In genomic region chr1:119087539-119087938, GRCm38 (mm10) we compare ENCODE assay signal across 9 mouse cellular contexts. TPM values are rescaled to one million over a fixed set of nuclear protein-coding genes. Genes with fewer than 3 reads are reported as not detected.
A peak's percentile ranks its signal among the peaks of the same experiment; 100 is the strongest.
DNase-seq lines count a peak whose midpoint lies in the region; ATAC-seq and TF ChIP-seq lines count a peak whose summit lies in the region.
"Had no signal": no experiment of that assay in that cellular context is flagged by ENCODE, and none has a peak within 500 bp of the region (broad histone marks: within the 10 kb centered on the region; RNA-seq: fewer than 3 reads in every experiment).

No protein-coding gene starts in this region.

- no peaks in the 10 kb centered on the region for H3K27me3 ChIP-seq in MEL (ENCODE audit: control insufficient read depth in 1 of 2, insufficient read depth in 2 of 2, low read length in 2 of 2)
- H3K27me3 ChIP-seq in forebrain, embryonic 12.5 days = peaks cover 11% of the 10 kb centered on the region; the same call in 1 of the 2 replicates

- no peak for TF ChIP-seq EP300 in MEL (IDR thresholded peaks at IDR 0.05; ENCODE audit: low read depth in 1 of 2, low read length in 2 of 2)

- H3K4me1 ChIP-seq in MEL (ENCODE audit: control insufficient read depth in 1 of 2, insufficient read depth in 2 of 2, low read length in 2 of 2) = no peaks in the 10 kb centered on the region
- no peaks in the 10 kb centered on the region for H3K4me1 ChIP-seq in forebrain, embryonic 12.5 days

- no peaks in the 10 kb centered on the region for H3K9me3 ChIP-seq in MEL (replicated peaks; ENCODE audit: insufficient read depth, low read length)
- no peaks in the 10 kb centered on the region for H3K9me3 ChIP-seq in forebrain, embryonic 12.5 days

- no peak overlapping the region for H3K4me2 ChIP-seq in forebrain, embryonic 12.5 days

- whole genome bisulfite sequencing in forebrain, embryonic 12.5 days = 5% methylated on average over 3 of the region's 3 CpGs

- DNase-seq in MEL (ENCODE audit: low read depth, low spot score) = peak; percentile 72
- peak; percentile 45 for DNase-seq in brain, embryonic 18.5 days (ENCODE audit: low read depth, low spot score)
- DNase-seq in heart, postnatal 14 days = peak; percentile 72 to 88
- DNase-seq in layer of hippocampus, adult 9-10 months (ENCODE audit: low spot score) = peak; percentile 86
- DNase-seq in lung, postnatal 10 days = peak; percentile 85
- DNase-seq in right cerebral cortex, adult 18-20 months = peak; percentile 73
- DNase-seq in urinary bladder, postnatal 4 days (ENCODE audit: low spot score in 2 of 2) = peak; percentile 44 to 79

- TF ChIP-seq CTCF in MEL (IDR thresholded peaks at IDR 0.05 in 2 of 3, conservative IDR thresholded peaks at IDR 0.05 in 1 of 3; ENCODE audit: control insufficient read depth in 1 of 3, insufficient read depth in 1 of 3, low read depth in 2 of 3, low read length in 3 of 3, poor library complexity in 1 of 3, severe bottlenecking in 1 of 3) = peak; percentile 67 to 91 (median 84)

- TF ChIP-seq POLR2A in MEL (IDR thresholded peaks at IDR 0.05; ENCODE audit: control insufficient read depth in 1 of 2, insufficient read depth in 1 of 2, low read depth in 1 of 2, low read length in 2 of 2, poor library complexity in 1 of 2) = no peak

- no peak overlapping the region for H3K9ac ChIP-seq in MEL (ENCODE audit: control insufficient read depth, low read depth, low read length, poor library complexity, severe bottlenecking)
- no peak overlapping the region for H3K9ac ChIP-seq in forebrain, embryonic 12.5 days

- ATAC-seq in forebrain, embryonic 12.5 days (ENCODE audit: low FRiP score) = peak; percentile 47

- TF ChIP-seq RAD21 in MEL (IDR thresholded peaks at IDR 0.05; ENCODE audit: low read depth, low read length) = peak; percentile 84

- no peak overlapping the region for H3K4me3 ChIP-seq in MEL (ENCODE audit: control insufficient read depth in 1 of 2, insufficient read depth in 1 of 2, low read depth in 2 of 2, low read length in 2 of 2)
- H3K4me3 ChIP-seq in forebrain, embryonic 12.5 days (replicated peaks) = no peak overlapping the region

- H3K79me2 ChIP-seq in MEL (ENCODE audit: control insufficient read depth, insufficient read depth, low read length, poor library complexity) = no peaks in the 10 kb centered on the region

- intact Hi-C loops in heart, postnatal 14 days (cut with DNase I) = loop anchor here (5.0 to 10.0 kb wide), 4 partner anchors 460 to 925 kb away; no protein-coding TSS in a partner anchor

- H3K36me3 ChIP-seq in MEL (ENCODE audit: control insufficient read depth in 1 of 2, insufficient read depth in 2 of 2, low read length in 2 of 2) = no peaks in the 10 kb centered on the region
- no peaks in the 10 kb centered on the region for H3K36me3 ChIP-seq in forebrain, embryonic 12.5 days (replicated peaks)

- H3K27ac ChIP-seq in MEL (ENCODE audit: control insufficient read depth, low read depth, low read length) = no peak overlapping the region
- no peak overlapping the region for H3K27ac ChIP-seq in forebrain, embryonic 12.5 days

TF ChIP-seq in MEL, 35 proteins besides CTCF, POLR2A, EP300 and RAD21:
- TF ChIP-seq E2F4 (IDR thresholded peaks at IDR 0.05; ENCODE audit: borderline replicate concordance, low read depth, low read length) (no peak), GABPA (IDR thresholded peaks at IDR 0.05; ENCODE audit: low read depth, low read length) (no peak), GATA1 (IDR thresholded peaks at IDR 0.05; ENCODE audit: low read depth, low read length) (no peak), UBTF (IDR thresholded peaks at IDR 0.05; ENCODE audit: borderline replicate concordance, insufficient read depth, low read depth, low read length) (no peak), ELF1 (IDR thresholded peaks at IDR 0.05; ENCODE audit: low read depth, low read length) (no peak), POLR2AphosphoS2 (IDR thresholded peaks at IDR 0.05; ENCODE audit: low read length) (no peak), ZMIZ1 (IDR thresholded peaks at IDR 0.05; ENCODE audit: low read depth, low read length) (no peak), ZC3H11A (IDR thresholded peaks at IDR 0.05; ENCODE audit: low read depth, low read length) (peak; percentile 66), ETS1 (IDR thresholded peaks at IDR 0.05; ENCODE audit: low read depth, low read length) (no peak), MYC (IDR thresholded peaks at IDR 0.05; ENCODE audit: low read depth, low read length) (peak; percentile 28; the same call in 1 of the 2 replicates), MEF2A (IDR thresholded peaks at IDR 0.05; ENCODE audit: extremely low read depth, insufficient replicate concordance, low read depth, low read length, poor library complexity, severe bottlenecking) (no peak), MAFK (IDR thresholded peaks at IDR 0.05; ENCODE audit: borderline replicate concordance, low read depth, low read length) (no peak), HCFC1 (IDR thresholded peaks at IDR 0.05; ENCODE audit: low read depth, low read length) (no peak), SMC3 (IDR thresholded peaks at IDR 0.05; ENCODE audit: low read depth, low read length) (peak; percentile 71), TBP (IDR thresholded peaks at IDR 0.05; ENCODE audit: low read depth, low read length) (no peak), TAL1 (IDR thresholded peaks at IDR 0.05; ENCODE audit: low read length) (no peak), CHD2 (IDR thresholded peaks at IDR 0.05; ENCODE audit: low read length) (no peak), SIN3A (IDR thresholded peaks at IDR 0.05; ENCODE audit: low read length) (no peak), USF2 (IDR thresholded peaks at IDR 0.05; ENCODE audit: borderline replicate concordance in 1 of 2, insufficient read depth in 1 of 2, low read depth in 1 of 2, low read length in 2 of 2) (0 out of 4 replicates have a peak, but pooled peaks of 1 of the 2 experiments have one; percentile 25), ZNF384 (IDR thresholded peaks at IDR 0.05; ENCODE audit: low read depth, low read length) (peak; percentile 28; the same call in 1 of the 2 replicates), NRF1 (IDR thresholded peaks at IDR 0.05; ENCODE audit: insufficient read depth, low read depth, low read length, poor library complexity, severe bottlenecking) (no peak), USF1 (IDR thresholded peaks at IDR 0.05; ENCODE audit: low read depth, low read length) (peak; percentile 81), MAX (IDR thresholded peaks at IDR 0.05; ENCODE audit: low read length) (peak; percentile 50), NELFE (IDR thresholded peaks at IDR 0.05; ENCODE audit: low read depth, low read length) (no peak)
TF ChIP-seq in MEL: peak in this region for 7.

RNA-seq across cellular contexts. Expression of gene Gli2, which starts 34.1 kb away (rescaled TPM):
- total RNA-seq in MEL (2012; rRNA removed) = 1.5 and 1.8 TPM in 2 replicates
- polyA plus RNA-seq in MEL (2012; ENCODE audit: insufficient read depth in 1 of 2, insufficient read length in 2 of 2, low read depth in 1 of 2, low replicate concordance in 2 of 2, missing spikeins in 1 of 2) = 10 to 100 TPM in 1 of 2 experiments, not detected in 1; 11.3 TPM
- polyA plus RNA-seq in forebrain, embryonic 12.5 days (2016; fragmentation: Nextera tagmentation; extraction: Ambion mirVana) = 10.8 and 11.4 TPM in 2 replicates
- 1 to 10 TPM; 1.7 to 2.1 TPM for total RNA-seq in heart, postnatal 14 days (2021)
- total RNA-seq: neutrophil, adult 5-6 weeks had no signal
